Mouse (Mus musculus): Measurements from ENCODE around the gene Ctnnbip1.
"Not testable (repeated sequence)": the region's sequence is repeated elsewhere in the genome, so short reads cannot be mapped to it uniquely, and the experiment has no call there.

Gene Ctnnbip1

GRCm38 (mm10) chr4:149586783-149587595, 69.0 kb downstream of the Ctnnbip1 start:
- peak in 1 of 2 experiments; percentile 39 for DNase-seq (ENCODE audit: low spot score in 2 of 2)

- DNase-seq (ENCODE audit: low spot score in 2 of 2), result peak; percentile 69 to 78
These were observed 69.6 kb downstream of the Ctnnbip1 start for GRCm38 (mm10) chr4:149587596-149588168.

- DNase-seq (ENCODE audit: low spot score in 2 of 2), result no peak
These were observed 72.2 kb downstream of the Ctnnbip1 start for GRCm38 (mm10) chr4:149590200-149590599.

- no peak for DNase-seq (ENCODE audit: low spot score in 2 of 2)
These were observed 73.5 kb downstream of the Ctnnbip1 start for GRCm38 (mm10) chr4:149591486-149591885.

GRCm38 (mm10) chr4:149594913-149595581, 77.0 kb downstream of the Ctnnbip1 start:
- no peak for DNase-seq (ENCODE audit: low spot score in 2 of 2)

GRCm38 (mm10) chr4:149597641-149598208, 79.7 kb downstream of the Ctnnbip1 start:
- no peak for DNase-seq (ENCODE audit: low spot score in 2 of 2)

GRCm38 (mm10) chr4:149599549-149599948, 81.5 kb downstream of the Ctnnbip1 start:
- no peak for DNase-seq (ENCODE audit: low spot score in 2 of 2)

- no peak for DNase-seq (ENCODE audit: low spot score in 2 of 2)
These were observed 82.1 kb downstream of the Ctnnbip1 start for GRCm38 (mm10) chr4:149600130-149600529.

GRCm38 (mm10) chr4:149601484-149601883, 83.4 kb downstream of the Ctnnbip1 start:
- no peak for DNase-seq (ENCODE audit: low spot score in 2 of 2)

- no peak for DNase-seq (ENCODE audit: low spot score in 2 of 2)
These were observed 84.2 kb downstream of the Ctnnbip1 start for GRCm38 (mm10) chr4:149602236-149602635.

GRCm38 (mm10) chr4:149603860-149604259, 85.8 kb downstream of the Ctnnbip1 start:
- no peak for DNase-seq (ENCODE audit: low spot score in 2 of 2)

- DNase-seq (ENCODE audit: low spot score in 2 of 2), result no peak
These were observed 86.5 kb downstream of the Ctnnbip1 start for GRCm38 (mm10) chr4:149604518-149604917.

- no peak for DNase-seq (ENCODE audit: low spot score in 2 of 2)
These were observed 88.0 kb downstream of the Ctnnbip1 start for GRCm38 (mm10) chr4:149606056-149606455.

GRCm38 (mm10) chr4:149606766-149607358, 88.8 kb downstream of the Ctnnbip1 start:
- DNase-seq (ENCODE audit: low spot score in 2 of 2), result no peak

- no peak for DNase-seq (ENCODE audit: low spot score in 2 of 2)
These were observed 89.7 kb downstream of the Ctnnbip1 start for GRCm38 (mm10) chr4:149607591-149608308.

- DNase-seq (ENCODE audit: low spot score in 2 of 2), result no peak
These were observed 90.2 kb downstream of the Ctnnbip1 start for GRCm38 (mm10) chr4:149608309-149608638.

GRCm38 (mm10) chr4:149609256-149610025, 91.4 kb downstream of the Ctnnbip1 start:
- DNase-seq (ENCODE audit: low spot score in 2 of 2), result peak; percentile 60 to 64

- peak; percentile 49 to 64 for DNase-seq (ENCODE audit: low spot score in 2 of 2)
These were observed 93.5 kb downstream of the Ctnnbip1 start for GRCm38 (mm10) chr4:149611376-149612044.

- not testable (repeated sequence) for DNase-seq (ENCODE audit: low spot score in 2 of 2)
These were observed 95.5 kb downstream of the Ctnnbip1 start for GRCm38 (mm10) chr4:149613497-149613896.

- DNase-seq (ENCODE audit: low spot score in 2 of 2), result no peak
These were observed 96.8 kb downstream of the Ctnnbip1 start for GRCm38 (mm10) chr4:149614869-149615268.
